Mouse (Mus musculus) embryonic fibroblast, embryonic 13.5 days (primary cell): ENCODE measurements around the gene Orai3.

Experiments used
- CTCF ChIP-seq: IDR thresholded peaks from 2 replicates; pipeline ENCODE4 v1.5.1; 2011; ENCODE audit warnings: mild to moderate bottlenecking, control low read depth, low read length, moderate library complexity, borderline replicate concordance; ENCODE audit not compliant: insufficient read depth
- POLR2A ChIP-seq: IDR thresholded peaks from 2 replicates; pipeline ENCODE4 v1.6.1; 2011; ENCODE audit warnings: low read depth, mild to moderate bottlenecking, control low read depth, low read length, moderate library complexity

DNA sequence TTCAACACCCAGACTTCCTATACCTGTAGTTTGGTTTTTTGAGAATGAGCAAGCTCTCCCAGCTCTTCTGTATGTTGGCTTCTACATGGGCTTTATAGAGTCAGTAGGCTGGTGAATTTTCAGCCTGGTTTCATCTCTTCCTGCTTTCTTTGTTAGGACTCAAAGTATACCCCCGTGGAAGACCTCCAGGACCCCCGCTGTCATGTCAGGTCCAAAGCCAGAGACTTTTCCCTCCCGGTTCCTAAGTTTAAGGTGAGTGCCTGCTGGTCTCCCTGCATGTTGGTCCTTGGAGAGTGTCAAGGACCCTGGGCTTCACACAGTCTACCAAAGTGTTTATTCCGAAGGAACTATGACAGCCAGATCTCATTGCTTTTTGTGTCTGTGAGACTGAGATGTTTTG, 8.7 kb downstream of the Orai3 start:
- no peak for TF ChIP-seq CTCF
- no peak for TF ChIP-seq POLR2A
